In genomic region chr1:173411863-173412262, GRCm38 (mm10) we compare ENCODE assay signal across 26 mouse cellular contexts. TPM values are rescaled to one million over a fixed set of nuclear protein-coding genes. Genes with fewer than 3 reads are reported as not detected.
DNase-seq lines count a peak whose midpoint lies in the region; ATAC-seq and TF ChIP-seq lines count a peak whose summit lies in the region.
"Had no signal": no experiment of that assay in that cellular context is flagged by ENCODE, and none has a peak within 500 bp of the region (broad histone marks: within the 10 kb centered on the region; RNA-seq: fewer than 3 reads in every experiment).

No protein-coding gene starts in this region.

- H3K4me3 ChIP-seq in lung, adult 2 months (replicated peaks; ENCODE audit: extremely low read depth, low read depth, low read length) = no peak overlapping the region
- H3K4me3 ChIP-seq: erythroblast, embryonic 14.5 days; heart, embryonic 10.5 days; hindbrain, embryonic 12.5 days; limb, embryonic 13.5 days; liver, embryonic 13.5 days; midbrain, embryonic 12.5 days had no signal

- no peak for TF ChIP-seq POLR2A in lung, adult 2 months (IDR thresholded peaks at IDR 0.05; ENCODE audit: borderline replicate concordance, extremely low read depth, low read depth, low read length)

- peak; percentile 88 for ATAC-seq in CD4-positive, CD25-positive, alpha-beta regulatory T cell, adult 4 months
- ATAC-seq in granulocyte monocyte progenitor cell, adult 5-6 weeks (replicated peaks; ENCODE audit: poor library complexity, severe bottlenecking) = peak; percentile 69
- ATAC-seq in monocyte, adult 5-6 weeks (replicated peaks; ENCODE audit: insufficient number of reproducible peaks, low FRiP score, low TSS enrichment, poor library complexity, severe bottlenecking) = peak; percentile 85
- ATAC-seq: forebrain, postnatal 0 days; hindbrain, postnatal 0 days; Patski had no signal

- TF ChIP-seq CTCF in lung, adult 2 months (IDR thresholded peaks at IDR 0.05; ENCODE audit: insufficient read depth, low read length) = no peak

- 72% methylated on average over 4 of the region's 4 CpGs for WGBS in lung, adult 2 months

- peak; percentile 80 for DNase-seq in A20 (ENCODE audit: low read depth, low spot score)
- no peak for DNase-seq in urinary bladder, postnatal 14 days (ENCODE audit: low spot score)
- no peak for DNase-seq in cerebellum, adult 9-10 months
- DNase-seq in lung, adult 2 months = no peak
- DNase-seq: adrenal gland, postnatal 14 days; cerebellum, adult 11-12 months; cerebellum, postnatal 10 days; forebrain, postnatal 0 days; heart, postnatal 36 days; kidney, adult 11 months; kidney, postnatal 4 days; liver, embryonic 13.5 days; lung, adult 18-20 months; lung, postnatal 10 days; spleen, adult 18-20 months; thymus, postnatal 4 days had no signal

- no peaks in the 10 kb centered on the region for H3K4me1 ChIP-seq in lung, adult 2 months (ENCODE audit: control insufficient read depth, insufficient read depth, low read length)
- H3K4me1 ChIP-seq: heart, embryonic 10.5 days; hindbrain, embryonic 12.5 days; liver, embryonic 13.5 days; midbrain, embryonic 12.5 days had no signal

RNA-seq across cellular contexts. Expression of gene Cadm3, which starts 44.4 kb away (rescaled TPM):
- not detected for polyA plus RNA-seq in CD4-positive, CD25-positive, alpha-beta regulatory T cell, adult 4 months (2017; shearing (Covaris generic))
- not detected in 2 replicates for total RNA-seq in granulocyte monocyte progenitor cell, adult 5-6 weeks (2014; fragmentation: Nextera tagmentation)
- 0.26 TPM in 1 of 2 replicates, not detected in the other for total RNA-seq in granulocyte monocyte progenitor cell, adult 5-6 weeks (2017)
- total RNA-seq in monocyte, adult 5-6 weeks (2017) = 3.2 to 9.0 TPM (median 6.9 TPM) in 3 replicates
- polyA plus RNA-seq in lung, adult 2 months (2012; rRNA removed) = 1.6 and 3.6 TPM in 2 replicates
- polyA plus RNA-seq: Patski had no signal
